Mouse (Mus musculus): ENCODE data around the gene Smarcc1. TPM values are rescaled to one million over a fixed set of nuclear protein-coding genes. Genes with fewer than 3 reads are reported as not detected.

Smarcc1 gene
- polyA plus RNA-seq, 1 experiment: 50.7 TPM

DNA sequence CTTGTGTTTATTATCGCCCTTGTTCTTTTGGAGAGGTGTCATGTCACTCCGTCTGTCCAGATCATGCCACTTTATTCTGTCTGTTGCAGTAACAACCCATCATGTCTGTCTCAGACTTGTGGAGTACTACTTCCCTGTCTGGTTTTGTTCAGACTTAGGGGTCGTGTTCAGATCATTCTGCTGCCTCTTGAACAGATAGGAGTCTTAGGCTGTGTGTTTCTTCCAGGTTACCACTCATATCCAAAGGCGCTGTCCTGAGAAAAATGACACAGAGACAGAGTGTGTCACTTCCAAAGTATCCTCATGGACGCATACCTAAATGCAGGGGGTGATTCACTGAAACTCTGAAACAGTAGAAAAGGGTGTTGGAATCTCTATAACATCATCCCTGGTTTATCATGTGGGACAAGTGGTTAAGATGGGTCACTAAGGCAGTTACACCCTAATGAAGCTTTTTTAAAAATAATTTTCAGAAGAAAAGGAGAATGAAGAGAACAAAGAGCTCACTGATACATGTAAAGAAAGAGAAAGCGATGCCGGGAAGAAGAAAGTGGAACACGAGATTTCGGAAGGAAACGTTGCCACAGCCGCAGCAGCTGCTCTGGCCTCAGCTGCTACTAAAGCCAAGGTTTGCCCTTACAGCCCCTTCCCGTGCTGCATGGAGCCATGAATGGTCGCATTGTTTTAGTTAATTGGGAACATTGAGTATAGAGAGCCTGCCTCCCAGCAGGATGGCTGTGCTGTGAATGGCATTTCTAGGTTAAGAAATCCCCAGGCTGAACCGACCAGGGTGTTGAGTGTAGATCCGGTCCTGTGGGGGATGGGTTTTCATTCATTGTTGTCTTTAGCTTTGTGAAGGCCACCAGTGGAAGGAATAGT lies 88.3 kb downstream of the Smarcc1 start:
- H3K36me3 ChIP-seq (ENCODE audit: control insufficient read depth, insufficient read depth): peaks cover 92% of the 10 kb centered on the region
- H3K27me3 ChIP-seq (ENCODE audit: control insufficient read depth, insufficient read depth, insufficient read length): no peaks in the 10 kb centered on the region
- peaks cover 3% of the 10 kb centered on the region for H3K79me3 ChIP-seq (ENCODE audit: low read depth)
- H3K79me2 ChIP-seq (ENCODE audit: control insufficient read depth, insufficient read depth): no peaks in the 10 kb centered on the region
- no peak for TF ChIP-seq CEBPB (IDR thresholded peaks at IDR 0.05; ENCODE audit: low read depth)
- TF ChIP-seq USF1 (IDR thresholded peaks at IDR 0.05; ENCODE audit: low read depth): no peak
- TF ChIP-seq FOSL1 (IDR thresholded peaks at IDR 0.05; ENCODE audit: insufficient read depth, low read length, poor library complexity, severe bottlenecking): no peak
- no peak for TF ChIP-seq MAX (IDR thresholded peaks at IDR 0.05)
- no peak for TF ChIP-seq MYOD1 (IDR thresholded peaks at IDR 0.05; ENCODE audit: control insufficient read depth, insufficient read length, low read depth)
- TF ChIP-seq CTCF (IDR thresholded peaks at IDR 0.05; ENCODE audit: control insufficient read depth, insufficient read depth, insufficient read length): no peak
- TF ChIP-seq MYOG (IDR thresholded peaks at IDR 0.05; ENCODE audit: control insufficient read depth, extremely low read depth, insufficient read length): no peak
- no peak overlapping the region for H3ac ChIP-seq (ENCODE audit: control insufficient read depth, insufficient read length, low read depth)
- H3K4me3 ChIP-seq (ENCODE audit: insufficient read depth, poor library complexity, severe bottlenecking): no peak overlapping the region

DNA sequence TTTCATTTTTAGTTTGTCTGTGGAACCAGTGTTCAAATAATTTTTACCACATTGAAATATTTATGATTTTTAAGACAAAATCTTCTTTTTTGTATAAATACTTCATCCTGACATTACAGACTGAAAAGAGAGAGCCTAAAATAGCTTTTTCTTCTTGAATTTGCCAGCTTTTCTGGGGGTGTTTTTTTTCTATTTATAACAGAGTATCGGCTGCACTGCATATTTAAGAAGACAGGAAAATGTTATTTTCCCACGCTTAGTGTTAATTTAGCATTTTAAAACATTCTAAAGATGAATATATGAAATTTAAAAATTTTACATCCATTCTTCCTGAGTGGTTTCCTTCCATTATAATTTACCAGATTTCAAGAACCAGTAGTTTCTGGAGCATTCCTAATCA lies 88.9 kb downstream of the Smarcc1 start:
- Histone ChIP-seq H3K4me3 (ENCODE audit: insufficient read depth, poor library complexity, severe bottlenecking) (no peak overlapping the region), H3K79me2 (ENCODE audit: control insufficient read depth, insufficient read depth) (no peaks in the 10 kb centered on the region), H3K27me3 (ENCODE audit: control insufficient read depth, insufficient read depth, insufficient read length) (no peaks in the 10 kb centered on the region), H3K36me3 (ENCODE audit: control insufficient read depth, insufficient read depth) (peaks cover 92% of the 10 kb centered on the region), H3ac (ENCODE audit: control insufficient read depth, insufficient read length, low read depth) (no peak overlapping the region), H3K79me3 (ENCODE audit: low read depth) (peaks cover 3% of the 10 kb centered on the region)
- TF ChIP-seq MAX (IDR thresholded peaks at IDR 0.05): no peak
- TF ChIP-seq MYOG (IDR thresholded peaks at IDR 0.05; ENCODE audit: control insufficient read depth, extremely low read depth, insufficient read length): no peak
- no peak for TF ChIP-seq CEBPB (IDR thresholded peaks at IDR 0.05; ENCODE audit: low read depth)
- no peak for TF ChIP-seq FOSL1 (IDR thresholded peaks at IDR 0.05; ENCODE audit: insufficient read depth, low read length, poor library complexity, severe bottlenecking)
- TF ChIP-seq USF1 (IDR thresholded peaks at IDR 0.05; ENCODE audit: low read depth): no peak
- TF ChIP-seq MYOD1 (IDR thresholded peaks at IDR 0.05; ENCODE audit: control insufficient read depth, insufficient read length, low read depth): no peak
- TF ChIP-seq CTCF (IDR thresholded peaks at IDR 0.05; ENCODE audit: control insufficient read depth, insufficient read depth, insufficient read length): no peak

DNA sequence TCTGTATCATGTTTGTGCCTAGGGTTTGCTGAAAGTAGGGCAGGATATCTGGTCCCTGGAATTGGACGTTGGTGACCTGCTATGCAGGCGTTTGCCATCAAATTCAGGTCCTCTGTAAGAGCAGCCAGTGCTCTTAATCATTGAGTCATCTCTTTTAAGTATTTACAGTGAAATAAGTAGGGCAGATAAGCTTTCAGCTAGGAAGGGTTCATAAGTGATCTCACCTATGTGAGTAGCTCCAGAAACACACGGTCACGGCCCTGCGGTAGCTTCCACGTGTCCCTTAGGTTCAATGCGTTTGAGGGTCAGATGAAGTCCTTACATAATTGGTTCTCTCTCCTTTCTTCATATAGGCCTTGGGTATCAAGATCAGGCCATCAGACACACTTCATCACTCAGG lies 90.8 kb downstream of the Smarcc1 start:
- no peak overlapping the region for H3K4me3 ChIP-seq (ENCODE audit: insufficient read depth, poor library complexity, severe bottlenecking)
- peaks cover 83% of the 10 kb centered on the region for H3K36me3 ChIP-seq (ENCODE audit: control insufficient read depth, insufficient read depth)
- peaks cover 3% of the 10 kb centered on the region for H3K79me3 ChIP-seq (ENCODE audit: low read depth)
- TF ChIP-seq MYOD1 (IDR thresholded peaks at IDR 0.05; ENCODE audit: control insufficient read depth, insufficient read length, low read depth) (no peak), CTCF (IDR thresholded peaks at IDR 0.05; ENCODE audit: control insufficient read depth, insufficient read depth, insufficient read length) (no peak), CEBPB (IDR thresholded peaks at IDR 0.05; ENCODE audit: low read depth) (no peak), MAX (IDR thresholded peaks at IDR 0.05) (no peak), FOSL1 (IDR thresholded peaks at IDR 0.05; ENCODE audit: insufficient read depth, low read length, poor library complexity, severe bottlenecking) (no peak), MYOG (IDR thresholded peaks at IDR 0.05; ENCODE audit: control insufficient read depth, extremely low read depth, insufficient read length) (no peak), USF1 (IDR thresholded peaks at IDR 0.05; ENCODE audit: low read depth) (no peak)
- no peaks in the 10 kb centered on the region for H3K27me3 ChIP-seq (ENCODE audit: control insufficient read depth, insufficient read depth, insufficient read length)
- H3K79me2 ChIP-seq (ENCODE audit: control insufficient read depth, insufficient read depth): no peaks in the 10 kb centered on the region
- no peak overlapping the region for H3ac ChIP-seq (ENCODE audit: control insufficient read depth, insufficient read length, low read depth)

DNA sequence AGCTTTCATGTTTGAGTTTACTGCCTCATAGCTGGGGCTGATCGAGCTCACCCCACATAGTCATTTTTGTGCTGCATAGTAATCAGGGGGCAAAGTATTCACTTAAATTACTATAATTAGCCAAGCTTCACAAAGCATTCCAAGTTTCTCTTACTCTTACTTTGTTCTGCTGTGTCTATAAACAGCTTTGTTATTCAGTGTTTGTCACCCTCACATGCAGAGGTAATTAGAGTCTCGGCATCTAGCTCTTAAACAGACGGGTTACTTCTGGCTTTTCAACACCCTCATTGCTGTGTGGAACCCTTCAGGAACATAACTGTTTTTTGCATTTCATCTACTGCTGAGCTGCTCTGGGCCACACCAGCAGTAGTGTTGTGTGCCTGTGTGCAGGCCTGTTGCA lies 91.5 kb downstream of the Smarcc1 start:
- Histone ChIP-seq H3K79me2 (ENCODE audit: control insufficient read depth, insufficient read depth) (no peaks in the 10 kb centered on the region), H3K4me3 (ENCODE audit: insufficient read depth, poor library complexity, severe bottlenecking) (no peak overlapping the region), H3ac (ENCODE audit: control insufficient read depth, insufficient read length, low read depth) (no peak overlapping the region), H3K79me3 (ENCODE audit: low read depth) (peaks cover 3% of the 10 kb centered on the region), H3K27me3 (ENCODE audit: control insufficient read depth, insufficient read depth, insufficient read length) (no peaks in the 10 kb centered on the region), H3K36me3 (ENCODE audit: control insufficient read depth, insufficient read depth) (peaks cover 83% of the 10 kb centered on the region)
- TF ChIP-seq MYOD1 (IDR thresholded peaks at IDR 0.05; ENCODE audit: control insufficient read depth, insufficient read length, low read depth) (no peak), CTCF (IDR thresholded peaks at IDR 0.05; ENCODE audit: control insufficient read depth, insufficient read depth, insufficient read length) (no peak), USF1 (IDR thresholded peaks at IDR 0.05; ENCODE audit: low read depth) (no peak), MAX (IDR thresholded peaks at IDR 0.05) (no peak), MYOG (IDR thresholded peaks at IDR 0.05; ENCODE audit: control insufficient read depth, extremely low read depth, insufficient read length) (no peak)

DNA sequence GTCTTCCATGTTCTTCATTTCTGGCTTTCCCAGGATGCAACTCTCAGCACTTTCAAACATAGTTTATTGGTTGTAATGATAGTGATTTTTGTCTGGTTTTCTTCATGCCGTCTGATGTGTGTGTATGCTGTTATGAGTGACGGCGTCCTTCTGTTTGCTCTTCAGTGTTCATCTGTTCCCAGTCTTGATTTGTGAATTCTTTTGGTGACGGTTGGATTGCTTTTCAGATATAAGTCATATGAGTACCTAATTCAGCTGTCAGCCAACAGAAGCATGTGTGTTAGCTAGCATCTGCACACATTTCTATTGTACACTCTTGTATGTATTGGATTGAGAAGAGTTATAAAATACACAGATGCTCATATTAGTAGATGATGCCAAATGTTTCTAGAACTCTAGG lies 106.8 kb downstream of the Smarcc1 start:
- TF ChIP-seq FOSL1 (IDR thresholded peaks at IDR 0.05; ENCODE audit: insufficient read depth, low read length, poor library complexity, severe bottlenecking) (no peak), MYOD1 (IDR thresholded peaks at IDR 0.05; ENCODE audit: control insufficient read depth, insufficient read length, low read depth) (no peak), MYOG (IDR thresholded peaks at IDR 0.05; ENCODE audit: control insufficient read depth, extremely low read depth, insufficient read length) (no peak), CEBPB (IDR thresholded peaks at IDR 0.05; ENCODE audit: low read depth) (no peak), MAX (IDR thresholded peaks at IDR 0.05) (no peak), USF1 (IDR thresholded peaks at IDR 0.05; ENCODE audit: low read depth) (no peak), CTCF (IDR thresholded peaks at IDR 0.05; ENCODE audit: control insufficient read depth, insufficient read depth, insufficient read length) (no peak)
- Histone ChIP-seq H3K79me2 (ENCODE audit: control insufficient read depth, insufficient read depth) (no peaks in the 10 kb centered on the region), H3K79me3 (ENCODE audit: low read depth) (peaks cover 8% of the 10 kb centered on the region), H3K27me3 (ENCODE audit: control insufficient read depth, insufficient read depth, insufficient read length) (no peaks in the 10 kb centered on the region), H3K36me3 (ENCODE audit: control insufficient read depth, insufficient read depth) (peaks cover 75% of the 10 kb centered on the region), H3ac (ENCODE audit: control insufficient read depth, insufficient read length, low read depth) (no peak overlapping the region), H3K4me3 (ENCODE audit: insufficient read depth, poor library complexity, severe bottlenecking) (no peak overlapping the region)
